Mouse (Mus musculus): ENCODE results near the gene Lmo7. TPM values are rescaled to one million over a fixed set of nuclear protein-coding genes. Genes with fewer than 3 reads are reported as not detected.

The Lmo7 gene
- 1.3 and 1.4 TPM in 2 replicates for polyA plus RNA-seq (2014; fragmentation: Nextera tagmentation; extraction: Ambion mirVana)

- ATAC-seq (replicated peaks; ENCODE audit: low FRiP score) (peak; percentile 90), DNase-seq (ENCODE audit: low spot score) (peak; percentile 81)
- Histone ChIP-seq H3K36me3 (ENCODE audit: control insufficient read depth, insufficient read depth, low read length) (no peaks in the 10 kb centered on the region), H3K27ac (ENCODE audit: low read depth, low read length) (no peak within 1 kb of the TSS), H3K4me3 (ENCODE audit: low read depth, low read length) (peak within 1 kb of the TSS; percentile 57), H3K4me1 (replicated peaks; ENCODE audit: control insufficient read depth, insufficient read depth, low read length) (0 out of 2 replicates have a peak, but pooled peaks cover 5% of the 10 kb centered on the region), H3K9ac (ENCODE audit: low read length) (peak within 1 kb of the TSS; percentile 59), H3K4me2 (ENCODE audit: low read depth, low read length, severe bottlenecking) (peak within 1 kb of the TSS; percentile 98), H3K9me3 (ENCODE audit: control insufficient read depth, low read length) (no peaks in the 10 kb centered on the region), H3K27me3 (ENCODE audit: control insufficient read depth, insufficient read depth, low read length) (peaks cover 19% of the 10 kb centered on the region)
- WGBS, result under 1% methylated on average over 51 of the region's 51 CpGs
Measured at GRCm38 (mm10) chr14:101729237-101729971, at the start of gene Lmo7, which contains the start of gene Gm9922. TSS of gene Lmo7 (plus strand) at chr14:101729957. TSS of gene Gm9922 (minus strand) at chr14:101729814.

- Histone ChIP-seq H3K4me1 (replicated peaks; ENCODE audit: control insufficient read depth, insufficient read depth, low read length) (no peaks in the 10 kb centered on the region), H3K9ac (ENCODE audit: low read length) (no peak overlapping the region), H3K36me3 (ENCODE audit: control insufficient read depth, insufficient read depth, low read length) (no peaks in the 10 kb centered on the region), H3K27me3 (ENCODE audit: control insufficient read depth, insufficient read depth, low read length) (no peaks in the 10 kb centered on the region), H3K4me3 (ENCODE audit: low read depth, low read length) (no peak overlapping the region), H3K4me2 (ENCODE audit: low read depth, low read length, severe bottlenecking) (no peak overlapping the region), H3K27ac (ENCODE audit: low read depth, low read length) (no peak overlapping the region), H3K9me3 (ENCODE audit: control insufficient read depth, low read length) (no peaks in the 10 kb centered on the region)
- ATAC-seq (replicated peaks; ENCODE audit: low FRiP score) (no peak), DNase-seq (ENCODE audit: low spot score) (no peak)
- 85% methylated on average over 6 of the region's 6 CpGs for WGBS
Measured at GRCm38 (mm10) chr14:101687696-101688095, 42.1 kb upstream of the Lmo7 start.

- H3K36me3 ChIP-seq (ENCODE audit: control insufficient read depth, insufficient read depth, low read length), result no peaks in the 10 kb centered on the region
- H3K4me3 ChIP-seq (ENCODE audit: low read depth, low read length), result no peak overlapping the region
- 91% methylated on average over 2 of the region's 2 CpGs for WGBS
- no peak overlapping the region for H3K9ac ChIP-seq (ENCODE audit: low read length)
- H3K9me3 ChIP-seq (ENCODE audit: control insufficient read depth, low read length), result no peaks in the 10 kb centered on the region
- no peaks in the 10 kb centered on the region for H3K4me1 ChIP-seq (replicated peaks; ENCODE audit: control insufficient read depth, insufficient read depth, low read length)
- H3K27me3 ChIP-seq (ENCODE audit: control insufficient read depth, insufficient read depth, low read length), result no peaks in the 10 kb centered on the region
- no peak overlapping the region for H3K4me2 ChIP-seq (ENCODE audit: low read depth, low read length, severe bottlenecking)
- H3K27ac ChIP-seq (ENCODE audit: low read depth, low read length), result no peak overlapping the region
- ATAC-seq (replicated peaks; ENCODE audit: low FRiP score) (no peak), DNase-seq (ENCODE audit: low spot score) (no peak)
Measured at GRCm38 (mm10) chr14:101688406-101688805, 41.4 kb upstream of the Lmo7 start.

GRCm38 (mm10) chr14:101704479-101704878 lies 25.3 kb upstream of the Lmo7 start:
- Histone ChIP-seq H3K9me3 (ENCODE audit: control insufficient read depth, low read length) (no peaks in the 10 kb centered on the region), H3K4me1 (replicated peaks; ENCODE audit: control insufficient read depth, insufficient read depth, low read length) (no peaks in the 10 kb centered on the region), H3K36me3 (ENCODE audit: control insufficient read depth, insufficient read depth, low read length) (no peaks in the 10 kb centered on the region), H3K4me2 (ENCODE audit: low read depth, low read length, severe bottlenecking) (no peak overlapping the region), H3K4me3 (ENCODE audit: low read depth, low read length) (no peak overlapping the region), H3K27ac (ENCODE audit: low read depth, low read length) (no peak overlapping the region), H3K9ac (ENCODE audit: low read length) (no peak overlapping the region), H3K27me3 (ENCODE audit: control insufficient read depth, insufficient read depth, low read length) (no peaks in the 10 kb centered on the region)
- no peak for DNase-seq (ENCODE audit: low spot score)
- no peak for ATAC-seq (replicated peaks; ENCODE audit: low FRiP score)
- WGBS, result 78% methylated on average over 4 of the region's 4 CpGs

- Histone ChIP-seq H3K4me2 (ENCODE audit: low read depth, low read length, severe bottlenecking) (no peak overlapping the region), H3K4me3 (ENCODE audit: low read depth, low read length) (no peak overlapping the region), H3K9me3 (ENCODE audit: control insufficient read depth, low read length) (no peaks in the 10 kb centered on the region), H3K27ac (ENCODE audit: low read depth, low read length) (no peak overlapping the region), H3K36me3 (ENCODE audit: control insufficient read depth, insufficient read depth, low read length) (no peaks in the 10 kb centered on the region), H3K9ac (ENCODE audit: low read length) (no peak overlapping the region), H3K27me3 (ENCODE audit: control insufficient read depth, insufficient read depth, low read length) (no peaks in the 10 kb centered on the region), H3K4me1 (replicated peaks; ENCODE audit: control insufficient read depth, insufficient read depth, low read length) (no peaks in the 10 kb centered on the region)
- DNase-seq (ENCODE audit: low spot score), result no peak
- 89% methylated on average over 5 of the region's 5 CpGs for WGBS
- no peak for ATAC-seq (replicated peaks; ENCODE audit: low FRiP score)
Measured at GRCm38 (mm10) chr14:101707088-101707487, 22.7 kb upstream of the Lmo7 start.

GRCm38 (mm10) chr14:101714414-101714813 lies 15.3 kb upstream of the Lmo7 start:
- no peak for DNase-seq (ENCODE audit: low spot score)
- Histone ChIP-seq H3K4me2 (ENCODE audit: low read depth, low read length, severe bottlenecking) (no peak overlapping the region), H3K27me3 (ENCODE audit: control insufficient read depth, insufficient read depth, low read length) (no peaks in the 10 kb centered on the region), H3K36me3 (ENCODE audit: control insufficient read depth, insufficient read depth, low read length) (no peaks in the 10 kb centered on the region), H3K27ac (ENCODE audit: low read depth, low read length) (no peak overlapping the region), H3K4me3 (ENCODE audit: low read depth, low read length) (no peak overlapping the region), H3K9me3 (ENCODE audit: control insufficient read depth, low read length) (no peaks in the 10 kb centered on the region), H3K4me1 (replicated peaks; ENCODE audit: control insufficient read depth, insufficient read depth, low read length) (no peaks in the 10 kb centered on the region), H3K9ac (ENCODE audit: low read length) (no peak overlapping the region)
- WGBS, result 58% methylated on average over 2 of the region's 2 CpGs
- ATAC-seq (replicated peaks; ENCODE audit: low FRiP score), result no peak

GRCm38 (mm10) chr14:101729972-101730692 lies 375 bp downstream of the Lmo7 start:
- H3K27ac ChIP-seq (ENCODE audit: low read depth, low read length), result no peak overlapping the region
- peak overlapping the region; percentile 59 for H3K9ac ChIP-seq (ENCODE audit: low read length)
- no peaks in the 10 kb centered on the region for H3K36me3 ChIP-seq (ENCODE audit: control insufficient read depth, insufficient read depth, low read length)
- 0 out of 2 replicates have a peak, but pooled peaks cover 5% of the 10 kb centered on the region for H3K4me1 ChIP-seq (replicated peaks; ENCODE audit: control insufficient read depth, insufficient read depth, low read length)
- ATAC-seq (replicated peaks; ENCODE audit: low FRiP score), result peak; percentile 57
- H3K4me3 ChIP-seq (ENCODE audit: low read depth, low read length), result peak overlapping the region; percentile 57
- peak; percentile 49 for DNase-seq (ENCODE audit: low spot score)
- peak overlapping the region; percentile 98 for H3K4me2 ChIP-seq (ENCODE audit: low read depth, low read length, severe bottlenecking)
- no peaks in the 10 kb centered on the region for H3K9me3 ChIP-seq (ENCODE audit: control insufficient read depth, low read length)
- peaks cover 19% of the 10 kb centered on the region for H3K27me3 ChIP-seq (ENCODE audit: control insufficient read depth, insufficient read depth, low read length)
- WGBS, result under 1% methylated on average over 28 of the region's 28 CpGs

GRCm38 (mm10) chr14:101733542-101734303 lies 4.0 kb downstream of the Lmo7 start:
- H3K4me2 ChIP-seq (ENCODE audit: low read depth, low read length, severe bottlenecking), result no peak overlapping the region
- 26% methylated on average over 10 of the region's 10 CpGs for WGBS
- H3K4me1 ChIP-seq (replicated peaks; ENCODE audit: control insufficient read depth, insufficient read depth, low read length), result 0 out of 2 replicates have a peak, but pooled peaks cover 5% of the 10 kb centered on the region
- DNase-seq (ENCODE audit: low spot score), result no peak
- no peaks in the 10 kb centered on the region for H3K9me3 ChIP-seq (ENCODE audit: control insufficient read depth, low read length)
- ATAC-seq (replicated peaks; ENCODE audit: low FRiP score), result no peak
- no peak overlapping the region for H3K4me3 ChIP-seq (ENCODE audit: low read depth, low read length)
- no peaks in the 10 kb centered on the region for H3K36me3 ChIP-seq (ENCODE audit: control insufficient read depth, insufficient read depth, low read length)
- H3K27me3 ChIP-seq (ENCODE audit: control insufficient read depth, insufficient read depth, low read length), result peaks cover 14% of the 10 kb centered on the region
- H3K27ac ChIP-seq (ENCODE audit: low read depth, low read length), result no peak overlapping the region
- H3K9ac ChIP-seq (ENCODE audit: low read length), result no peak overlapping the region
